ENCODE assay signal across 5 mouse cellular contexts in genomic region chr6:40728506-40728905, GRCm38 (mm10).
DNase-seq lines count a peak whose midpoint lies in the region; ATAC-seq and TF ChIP-seq lines count a peak whose summit lies in the region.
"Not testable (repeated sequence)": the region's sequence is repeated elsewhere in the genome, so short reads cannot be mapped to it uniquely, and the experiment has no call there.

No protein-coding gene starts in this region.

- not testable (repeated sequence) for H3K27ac ChIP-seq in kidney, embryonic 15.5 days; kidney, postnatal 0 days

- H3K27me3 ChIP-seq in kidney, embryonic 15.5 days; kidney, postnatal 0 days (ENCODE audit: insufficient read depth, low read length); myocyte (ENCODE audit: control insufficient read depth, insufficient read depth, insufficient read length): not testable (repeated sequence)

- intact Hi-C loops in heart, postnatal 10 days (cut with DNase I), result not testable (repeated sequence)

- H3K9me3 ChIP-seq in kidney, embryonic 15.5 days (replicated peaks); kidney, postnatal 0 days (replicated peaks; ENCODE audit: low read length): not testable (repeated sequence)

- not testable (repeated sequence) for H3K79me2 ChIP-seq in myocyte (ENCODE audit: control insufficient read depth, insufficient read depth)

- H3K36me3 ChIP-seq in kidney, embryonic 15.5 days; kidney, postnatal 0 days (ENCODE audit: insufficient read depth, low read length); myocyte (ENCODE audit: control insufficient read depth, insufficient read depth): not testable (repeated sequence)

- WGBS in kidney, embryonic 15.5 days, result 34% methylated on average over 4 of the region's 4 CpGs
- 17% methylated on average over 4 of the region's 4 CpGs for WGBS in kidney, postnatal 0 days

- H3K4me3 ChIP-seq in kidney, embryonic 15.5 days (replicated peaks); kidney, postnatal 0 days (replicated peaks; ENCODE audit: low read depth, low read length); myocyte: not testable (repeated sequence)

- H3K4me1 ChIP-seq in kidney, embryonic 15.5 days; kidney, postnatal 0 days (replicated peaks; ENCODE audit: insufficient read depth, low read length): not testable (repeated sequence)

- not testable (repeated sequence) for H3ac ChIP-seq in myocyte (ENCODE audit: control insufficient read depth, insufficient read length)

- not testable (repeated sequence) for TF ChIP-seq POLR2A in myocyte (IDR thresholded peaks at IDR 0.05; ENCODE audit: insufficient read length, low read depth)

- H3K9ac ChIP-seq in kidney, embryonic 15.5 days; kidney, postnatal 0 days (ENCODE audit: low read depth, low read length): not testable (repeated sequence)

- ATAC-seq in kidney, embryonic 15.5 days (replicated peaks; ENCODE audit: low FRiP score), result peak; percentile 88
- peak; percentile 96 for ATAC-seq in kidney, postnatal 0 days (replicated peaks; ENCODE audit: low FRiP score, low read depth)

- DNase-seq in 416B (ENCODE audit: low read depth), result peak; percentile 77
- DNase-seq in heart, postnatal 10 days, result peak; percentile 1 to 4
- peak; percentile 33 for DNase-seq in kidney, postnatal 0 days (ENCODE audit: low spot score)

- TF ChIP-seq CTCF in kidney, postnatal 0 days (IDR thresholded peaks at IDR 0.05; ENCODE audit: low read depth), result not testable (repeated sequence)

- H3K4me2 ChIP-seq in kidney, embryonic 15.5 days; kidney, postnatal 0 days (ENCODE audit: low read length): not testable (repeated sequence)
- peak overlapping the region; percentile 25 for H3K4me2 ChIP-seq in myocyte (ENCODE audit: low read depth)

TF ChIP-seq in myocyte, 11 proteins besides CTCF, POLR2A, EP300 and RAD21:
- peak in 1 of 3 experiments; percentile 39 for TF ChIP-seq MYOD1 (IDR thresholded peaks at IDR 0.05; ENCODE audit: control insufficient read depth in 1 of 3, insufficient read length in 2 of 3, low read depth in 2 of 3)

Comparison
In these comparisons a context has a peak if more than half of its experiments do, and no peak if none do; other contexts are left out.
1. DNase-seq: peak in every context shown above with its lines; median percentile 77 in 416B; 33 in kidney, postnatal 0 days; 2 in heart, postnatal 10 days.